Mouse (Mus musculus) central nervous system, embryonic 18 days (tissue): ENCODE data around the gene Mgat4d. TPM values are rescaled to one million over a fixed set of nuclear protein-coding genes. Genes with fewer than 3 reads are reported as not detected.

ENCODE experiments used
- polyA plus RNA-seq: library from polyadenylated mRNA; depleted of rRNA; stranded (reverse); fragments of >200 nt; gene quantifications from 2 replicates; pipeline ENCODE4 v1.2.3, GENCODE M21; 2012; rRNA removed

Gene Mgat4d
- polyA plus RNA-seq = not detected in 2 replicates

DNA sequence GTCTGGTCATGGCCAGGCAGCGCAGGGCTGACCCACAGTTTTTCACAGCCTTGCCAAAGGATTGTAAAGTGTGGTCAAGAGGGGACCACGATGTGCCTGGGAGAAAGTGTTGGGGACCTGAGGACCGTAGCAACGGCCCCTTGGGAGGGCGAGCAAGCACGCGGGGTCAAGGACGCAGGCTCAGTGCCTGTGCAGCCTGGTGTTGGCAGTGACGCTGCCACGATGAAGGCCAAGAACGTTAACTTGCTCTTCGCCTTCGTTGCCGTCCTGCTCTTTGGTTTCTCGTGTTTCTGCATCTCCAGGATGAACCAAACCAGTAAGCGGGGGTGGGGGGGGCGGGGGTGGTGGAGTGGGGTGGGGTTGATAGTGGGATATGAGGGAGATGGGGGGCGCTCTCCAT, at the start of gene Mgat4d:
TSS of gene Mgat4d (plus strand) at position 209 of the 400 bp plus-strand sequence.

GRCm38 (mm10) chr8:83331899-83332697, 16.2 kb upstream of the Mgat4d start, which contains the start of gene Elmod2:
TSS of gene Elmod2 (minus strand) at chr8:83332486.

DNA sequence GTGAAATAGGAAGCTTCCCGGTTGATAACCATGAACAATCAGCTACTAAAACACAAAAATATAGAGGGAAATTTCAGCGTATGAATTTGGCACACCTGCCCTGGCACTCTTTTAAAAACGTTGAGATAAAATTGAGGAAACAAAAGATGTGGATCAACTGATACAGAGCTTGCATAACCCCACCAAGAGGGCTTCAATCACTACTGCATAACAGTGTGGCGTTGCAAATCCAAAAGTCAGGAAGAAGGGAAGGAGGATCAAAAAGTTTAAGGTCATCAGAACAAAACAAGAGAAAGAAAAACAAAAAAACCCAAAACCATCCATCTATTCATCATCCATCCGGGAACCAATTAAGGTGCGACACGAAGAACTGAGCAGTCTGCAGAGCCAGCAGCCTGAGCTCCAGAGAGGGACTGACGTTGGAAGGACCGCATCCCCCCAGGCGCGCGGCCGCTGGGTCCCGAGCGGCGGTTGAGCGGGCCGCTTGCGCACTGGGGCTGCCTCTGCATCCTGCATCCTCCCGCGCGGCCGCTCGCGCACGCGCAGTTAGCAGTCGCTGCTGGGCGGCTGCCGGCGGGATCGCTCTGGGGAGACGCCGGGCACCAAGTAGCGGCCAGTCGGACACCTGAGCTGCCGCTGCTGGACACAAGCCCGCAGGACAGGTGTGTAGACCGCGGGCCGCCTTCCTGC, 41.2 kb downstream of the Mgat4d start, which contains the start of gene Clgn:
TSS of gene Clgn (plus strand) at position 552 of the 690 bp plus-strand sequence.

Other genes with a start within 250 kb of the Mgat4d start
- gene Tbc1d9, start 183.1 kb upstream of the Mgat4d start, polyA plus RNA-seq = 61.4 and 62.9 TPM in 2 replicates
- gene Gm10645, start 182.3 kb upstream of the Mgat4d start, polyA plus RNA-seq = 2.3 and 2.5 TPM in 2 replicates
- 0.35 and 0.56 TPM in 2 replicates for gene Ucp1, start 58.1 kb upstream of the Mgat4d start, polyA plus RNA-seq
- gene Elmod2, start 16.0 kb upstream of the Mgat4d start, polyA plus RNA-seq = 18.7 and 20.3 TPM in 2 replicates
- 9.0 and 10.4 TPM in 2 replicates for gene Clgn, start 41.4 kb downstream of the Mgat4d start, polyA plus RNA-seq
- gene Scoc, start 109.9 kb downstream of the Mgat4d start, polyA plus RNA-seq = 288 and 319 TPM in 2 replicates
- 0.03 and 0.09 TPM in 2 replicates for gene Olfr370, start 187.3 kb downstream of the Mgat4d start, polyA plus RNA-seq
- gene Ndufb7, start 218.2 kb downstream of the Mgat4d start, polyA plus RNA-seq = 322 and 325 TPM in 2 replicates